Mouse (Mus musculus) forebrain, embryonic 15.5 days (tissue): Measurements from ENCODE around the gene Kcp. TPM values are rescaled to one million over a fixed set of nuclear protein-coding genes. Genes with fewer than 3 reads are reported as not detected.

ENCODE experiments used
- ATAC-seq: fragments of 200-750 bp; cut with Nextera tagmentation; replicated peaks from 2 replicates; pipeline ENCODE4 v1.8.0; 2017; ENCODE audit warnings: mild to moderate bottlenecking, moderate TSS enrichment, moderate library complexity
- H3K27ac ChIP-seq: fragments of 300-500 bp; sonication (generic); replicated peaks from 2 replicates; pipeline ENCODE4 v1.5.1; 2015; ENCODE audit warnings: mild to moderate bottlenecking, inconsistent platforms
- H3K27me3 ChIP-seq: fragments of 300-500 bp; sonication (generic); 2 replicates; pipeline ENCODE4 v1.6.1; 2015; ENCODE audit warnings: inconsistent platforms
- H3K36me3 ChIP-seq: fragments of 300-500 bp; sonication (generic); 2 replicates; pipeline ENCODE4 v1.6.1; 2015; ENCODE audit warnings: mild to moderate bottlenecking, inconsistent platforms
- H3K4me1 ChIP-seq: fragments of 300-500 bp; sonication (generic); 2 replicates; pipeline ENCODE4 v1.6.1; 2015; ENCODE audit warnings: inconsistent platforms
- H3K4me2 ChIP-seq: fragments of 300-500 bp; sonication (generic); replicated peaks from 2 replicates; pipeline ENCODE4 v1.6.1; 2015; ENCODE audit warnings: mild to moderate bottlenecking, inconsistent platforms
- H3K4me3 ChIP-seq: fragments of 300-500 bp; sonication (generic); 2 replicates; pipeline ENCODE4 v1.5.1; 2015; ENCODE audit warnings: mild to moderate bottlenecking, inconsistent platforms
- H3K9ac ChIP-seq: fragments of 300-500 bp; sonication (generic); replicated peaks from 2 replicates; pipeline ENCODE4 v1.6.1; 2015; ENCODE audit warnings: mild to moderate bottlenecking, inconsistent platforms
- H3K9me3 ChIP-seq: fragments of 300-500 bp; sonication (generic); 2 replicates; pipeline ENCODE4 v1.6.1; 2016; ENCODE audit warnings: inconsistent platforms
- WGBS: fragments of 180-500 bp; shearing (Covaris S2); methylation state at CpG from one replicate; pipeline ENCODE4 v1.1.7; 2015; ENCODE audit warnings: mixed read lengths; 5-methylcytosine and 5-hydroxymethylcytosine counted together
- polyA plus RNA-seq: library from polyadenylated mRNA; unstranded; fragments of >200 nt; fragmentation: Nextera tagmentation; extraction: Ambion mirVana; gene quantifications from 2 replicates; pipeline ENCODE4 v1.2.1, GENCODE M21; 2015

The Kcp gene
- polyA plus RNA-seq, 1 experiment from 2014 or later = 9.6 TPM

GRCm38 (mm10) chr6:29484716-29485559, 22.8 kb downstream of the Kcp start:
- peaks cover 7% of the 10 kb centered on the region; the same call in 1 of the 2 replicates for H3K4me1 ChIP-seq
- peak overlapping the region; percentile 25 for H3K4me3 ChIP-seq
- no peak overlapping the region for H3K27ac ChIP-seq
- no peaks in the 10 kb centered on the region for H3K9me3 ChIP-seq
- no peaks in the 10 kb centered on the region for H3K27me3 ChIP-seq
- H3K4me2 ChIP-seq = peak overlapping the region; percentile 54
- ATAC-seq = peak; percentile 42
- H3K36me3 ChIP-seq = no peaks in the 10 kb centered on the region
- peak overlapping the region; percentile 32 for H3K9ac ChIP-seq
- WGBS = 5% methylated on average over 26 of the region's 26 CpGs

- Histone ChIP-seq H3K27me3 (no peaks in the 10 kb centered on the region), H3K36me3 (no peaks in the 10 kb centered on the region), H3K9me3 (no peaks in the 10 kb centered on the region), H3K27ac (no peak overlapping the region), H3K4me3 (no peak overlapping the region), H3K4me2 (no peak overlapping the region), H3K4me1 (peaks cover 7% of the 10 kb centered on the region; the same call in 1 of the 2 replicates), H3K9ac (no peak overlapping the region)
- ATAC-seq = no peak
- 95% methylated on average over 13 of the region's 13 CpGs for WGBS
Observed at GRCm38 (mm10) chr6:29482691-29483090, 25.1 kb downstream of the Kcp start.

DNA sequence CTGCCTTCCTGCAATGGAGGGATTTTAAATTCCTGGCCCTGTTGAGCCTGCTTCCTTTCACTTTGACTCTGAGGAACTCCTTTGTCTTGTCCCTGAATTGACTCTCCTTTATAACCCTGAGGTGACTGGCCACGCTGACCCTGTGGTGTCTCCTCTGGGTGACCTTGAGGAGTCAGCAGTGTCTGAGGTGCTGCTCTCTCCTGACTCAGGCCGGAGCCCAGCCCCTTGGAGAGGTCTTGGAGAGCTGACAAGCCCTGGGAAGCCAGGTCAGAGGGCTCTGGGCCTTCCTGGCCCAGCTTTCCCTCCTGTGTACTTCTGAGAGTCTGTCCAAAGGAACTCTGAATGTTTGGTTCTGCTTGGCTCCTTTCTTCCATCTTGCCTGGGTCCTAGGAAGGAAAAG, 33.0 kb downstream of the Kcp start:
- no peak for ATAC-seq
- WGBS = 57% methylated on average over 2 of the region's 2 CpGs
- Histone ChIP-seq H3K27me3 (no peaks in the 10 kb centered on the region), H3K36me3 (peaks cover 13% of the 10 kb centered on the region), H3K9ac (no peak overlapping the region), H3K27ac (no peak overlapping the region), H3K4me2 (0 out of 2 replicates have a peak overlapping the region, but pooled peaks have one; percentile 73), H3K9me3 (no peaks in the 10 kb centered on the region), H3K4me3 (no peak overlapping the region), H3K4me1 (peaks cover 11% of the 10 kb centered on the region)

GRCm38 (mm10) chr6:29473941-29474691, 33.6 kb downstream of the Kcp start:
- H3K4me2 ChIP-seq = peak overlapping the region; percentile 73
- H3K27me3 ChIP-seq = no peaks in the 10 kb centered on the region
- 2% methylated on average over 33 of the region's 33 CpGs for WGBS
- H3K9ac ChIP-seq = peak overlapping the region; percentile 50
- no peak overlapping the region for H3K27ac ChIP-seq
- no peaks in the 10 kb centered on the region for H3K9me3 ChIP-seq
- H3K4me1 ChIP-seq = peaks cover 13% of the 10 kb centered on the region
- ATAC-seq = peak; percentile 93
- peak overlapping the region; percentile 48 for H3K4me3 ChIP-seq
- H3K36me3 ChIP-seq = peaks cover 13% of the 10 kb centered on the region

- WGBS = 94% methylated on average over 4 of the region's 4 CpGs
Observed at GRCm38 (mm10) chr6:29471137-29471536, 36.6 kb downstream of the Kcp start, which contains the start of gene Atp6v1fnb. TSS of gene Atp6v1fnb (plus strand) at chr6:29471437.

GRCm38 (mm10) chr6:29468851-29469250, 38.9 kb downstream of the Kcp start:
- no peak overlapping the region for H3K27ac ChIP-seq
- no peak overlapping the region for H3K9ac ChIP-seq

More at GRCm38 (mm10) chr6:29471137-29471536, 36.6 kb downstream of the Kcp start, which contains the start of gene Atp6v1fnb:
- Histone ChIP-seq H3K9me3 (no peaks in the 10 kb centered on the region), H3K4me3 (no peak within 1 kb of the TSS), H3K4me1 (peaks cover 21% of the 10 kb centered on the region), H3K27me3 (no peaks in the 10 kb centered on the region), H3K4me2 (no peak within 1 kb of the TSS), H3K9ac (no peak within 1 kb of the TSS), H3K36me3 (peaks cover 13% of the 10 kb centered on the region), H3K27ac (no peak within 1 kb of the TSS)
- no peak for ATAC-seq

DNA sequence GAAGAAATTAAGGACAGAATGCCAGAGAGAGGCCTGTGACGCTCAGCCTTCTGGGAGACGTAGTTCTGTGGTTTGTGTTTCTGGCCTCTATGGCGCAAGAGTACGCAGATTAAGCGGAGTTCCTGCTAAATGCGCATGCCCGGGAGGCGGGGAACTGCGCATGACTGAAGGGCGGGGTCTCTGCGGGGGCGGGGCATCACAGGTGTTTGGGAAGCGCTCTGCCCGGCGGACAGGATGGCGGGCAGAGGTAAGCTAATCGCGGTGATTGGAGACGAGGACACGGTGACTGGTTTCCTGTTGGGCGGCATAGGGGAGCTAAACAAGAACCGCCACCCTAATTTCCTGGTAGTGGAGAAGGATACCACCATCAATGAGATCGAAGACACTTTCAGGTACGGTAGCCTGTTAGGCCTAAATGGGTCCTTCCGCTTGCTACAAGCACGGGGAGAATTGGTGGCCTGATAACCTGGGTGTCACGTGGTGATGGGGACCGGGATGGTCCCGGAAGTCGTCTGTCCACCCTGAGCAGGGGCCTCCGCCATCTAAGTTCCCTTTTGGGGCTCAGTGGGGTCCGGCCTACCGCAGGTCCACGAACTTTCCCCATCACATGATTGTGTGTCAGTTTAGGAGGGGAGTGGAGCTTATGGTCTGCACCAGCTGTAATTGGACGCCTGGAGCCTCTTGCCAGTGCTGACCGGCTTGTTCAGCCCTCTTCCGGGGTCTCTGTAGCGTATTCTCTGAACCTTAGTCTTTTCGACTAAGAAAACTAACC, 40.0 kb downstream of the Kcp start, which contains the start of gene Atp6v1f:
TSS of gene Atp6v1f (plus strand) at position 136 of the 772 bp plus-strand sequence.
- Histone ChIP-seq H3K9me3 (no peaks in the 10 kb centered on the region), H3K27me3 (no peaks in the 10 kb centered on the region), H3K4me3 (peak within 1 kb of the TSS; percentile 57), H3K36me3 (peaks cover 13% of the 10 kb centered on the region), H3K27ac (peak within 1 kb of the TSS; percentile 64), H3K9ac (peak within 1 kb of the TSS; percentile 70), H3K4me2 (peak within 1 kb of the TSS; percentile 61), H3K4me1 (peaks cover 10% of the 10 kb centered on the region)
- WGBS = under 1% methylated on average over 39 of the region's 39 CpGs
- ATAC-seq = peak; percentile 96

More at GRCm38 (mm10) chr6:29468851-29469250, 38.9 kb downstream of the Kcp start:
- Histone ChIP-seq H3K9me3 (no peaks in the 10 kb centered on the region), H3K27me3 (no peaks in the 10 kb centered on the region), H3K4me2 (peak overlapping the region; percentile 61), H3K36me3 (peaks cover 13% of the 10 kb centered on the region), H3K4me1 (peaks cover 15% of the 10 kb centered on the region), H3K4me3 (peak overlapping the region; percentile 57)
- 92% methylated on average over 3 of the region's 3 CpGs for WGBS
- ATAC-seq = no peak

GRCm38 (mm10) chr6:29463388-29463787, 44.4 kb downstream of the Kcp start:
- Histone ChIP-seq H3K4me2 (no peak overlapping the region), H3K27me3 (no peaks in the 10 kb centered on the region), H3K9ac (no peak overlapping the region), H3K4me1 (peaks cover under 1% of the 10 kb centered on the region), H3K4me3 (no peak overlapping the region), H3K36me3 (no peaks in the 10 kb centered on the region), H3K9me3 (no peaks in the 10 kb centered on the region), H3K27ac (no peak overlapping the region)
- WGBS = 82% methylated on average over 3 of the region's 3 CpGs
- ATAC-seq = no peak

- no peak overlapping the region for H3K4me2 ChIP-seq
- no peak for ATAC-seq
- H3K9me3 ChIP-seq = no peaks in the 10 kb centered on the region
- WGBS = 58% methylated on average over 7 of the region's 7 CpGs
- no peak overlapping the region for H3K9ac ChIP-seq
- H3K27ac ChIP-seq = no peak overlapping the region
- H3K4me3 ChIP-seq = no peak overlapping the region
- no peaks in the 10 kb centered on the region for H3K36me3 ChIP-seq
- no peaks in the 10 kb centered on the region for H3K4me1 ChIP-seq
- H3K27me3 ChIP-seq = no peaks in the 10 kb centered on the region
Observed at GRCm38 (mm10) chr6:29461502-29461901, 46.2 kb downstream of the Kcp start.

DNA sequence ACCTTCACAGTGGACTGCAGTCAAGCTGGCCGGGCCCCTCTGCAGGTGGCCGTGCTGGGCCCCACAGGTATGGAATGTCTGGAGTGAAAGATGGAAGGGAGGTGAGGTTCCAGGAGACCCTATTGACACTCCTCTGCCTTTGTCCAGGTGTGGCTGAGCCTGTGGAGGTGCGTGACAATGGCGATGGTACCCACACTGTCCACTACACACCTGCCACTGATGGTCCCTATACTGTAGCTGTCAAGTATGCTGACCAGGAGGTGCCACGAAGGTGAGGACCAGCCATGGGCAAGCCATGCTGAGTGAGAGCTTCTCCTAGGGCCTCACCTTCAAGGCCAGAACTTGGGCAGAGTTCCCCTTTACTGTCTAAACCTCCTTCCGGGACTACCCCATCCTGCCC, 57.1 kb downstream of the Kcp start:
- Histone ChIP-seq H3K4me2 (no peak overlapping the region), H3K36me3 (no peaks in the 10 kb centered on the region)
- ATAC-seq = no peak

DNA sequence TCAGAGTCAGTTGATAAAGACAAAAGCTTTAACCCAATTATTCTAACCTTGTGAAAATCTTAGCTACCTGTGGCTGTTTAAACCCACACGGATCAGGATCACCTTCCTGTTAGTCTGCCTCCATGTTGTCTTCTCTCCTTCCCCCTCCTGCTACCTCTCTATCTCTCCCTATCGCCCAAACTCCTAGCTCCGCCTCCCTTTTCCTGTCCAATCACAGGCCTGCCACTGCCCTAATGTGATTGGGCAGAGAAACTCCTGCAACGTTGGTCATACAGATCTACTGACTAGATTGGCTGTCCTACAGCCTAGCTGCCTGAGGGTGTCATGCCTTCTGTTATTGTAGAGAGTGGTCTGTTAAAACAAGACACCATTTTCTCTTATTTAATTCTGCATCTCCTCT, 57.9 kb downstream of the Kcp start:
- Histone ChIP-seq H3K36me3 (no peaks in the 10 kb centered on the region), H3K27me3 (no peaks in the 10 kb centered on the region), H3K9me3 (no peaks in the 10 kb centered on the region), H3K4me1 (no peaks in the 10 kb centered on the region), H3K4me2 (no peak overlapping the region), H3K27ac (no peak overlapping the region), H3K9ac (no peak overlapping the region), H3K4me3 (no peak overlapping the region)
- WGBS = 32% methylated on average over 4 of the region's 4 CpGs
- no peak for ATAC-seq

More for the DNA sequence above, 57.1 kb downstream of the Kcp start:
- Histone ChIP-seq H3K9me3 (no peaks in the 10 kb centered on the region), H3K27ac (no peak overlapping the region), H3K27me3 (no peaks in the 10 kb centered on the region), H3K4me1 (no peaks in the 10 kb centered on the region), H3K4me3 (no peak overlapping the region), H3K9ac (no peak overlapping the region)
- 89% methylated on average over 6 of the region's 6 CpGs for WGBS
